12 mouse cellular contexts compared by ENCODE assay signal in genomic region chr8:26845481-26846194, GRCm38 (mm10).
A peak's percentile ranks its signal among the peaks of the same experiment; 100 is the strongest.
DNase-seq lines count a peak whose midpoint lies in the region; ATAC-seq lines count a peak whose summit lies in the region.
"Had no signal": no experiment of that assay in that cellular context is flagged by ENCODE, and none has a peak within 500 bp of the region (broad histone marks: within the 10 kb centered on the region; RNA-seq: fewer than 3 reads in every experiment).

No protein-coding gene starts in this region.

- no peak for DNase-seq in hindbrain, embryonic 10.5 days (ENCODE audit: low spot score)
- DNase-seq in ES-CJ7 (ENCODE audit: low read depth, low spot score) (peak; percentile 31), adipocyte (ENCODE audit: low spot score) (peak; percentile 73)
- DNase-seq in heart, postnatal 14 days: peak; percentile 32 to 58
- no peak for DNase-seq in cerebellum, postnatal 4 days (ENCODE audit: low spot score in 2 of 2)
- DNase-seq in B cell, adult 2 months: no peak
- DNase-seq: lung, adult 2 months; spleen, adult 18-20 months; thymus, postnatal 14 days had no signal

- 0 out of 2 replicates have a peak overlapping the region, but pooled peaks have one; percentile 8 for H3K27ac ChIP-seq in hindbrain, embryonic 10.5 days
- no peak overlapping the region for H3K27ac ChIP-seq in hindbrain, embryonic 12.5 days
- H3K27ac ChIP-seq: forebrain, embryonic 12.5 days; layer of hippocampus, adult 2 months had no signal

- H3K36me3 ChIP-seq in hindbrain, embryonic 10.5 days: no peaks in the 10 kb centered on the region
- no peaks in the 10 kb centered on the region for H3K36me3 ChIP-seq in hindbrain, embryonic 12.5 days
- H3K36me3 ChIP-seq: forebrain, embryonic 12.5 days had no signal

- no peaks in the 10 kb centered on the region for H3K9me3 ChIP-seq in hindbrain, embryonic 10.5 days
- no peaks in the 10 kb centered on the region for H3K9me3 ChIP-seq in hindbrain, embryonic 12.5 days (replicated peaks)
- H3K9me3 ChIP-seq: forebrain, embryonic 12.5 days had no signal

- H3K4me1 ChIP-seq in hindbrain, embryonic 10.5 days (replicated peaks): peaks cover 64% of the 10 kb centered on the region
- H3K4me1 ChIP-seq in hindbrain, embryonic 12.5 days: peaks cover 21% of the 10 kb centered on the region; the same call in 1 of the 2 replicates

- H3K27me3 ChIP-seq in hindbrain, embryonic 10.5 days (ENCODE audit: insufficient read depth, poor library complexity, severe bottlenecking): peaks cover 5% of the 10 kb centered on the region; the same call in 1 of the 2 replicates
- peaks cover 8% of the 10 kb centered on the region; the same call in 1 of the 2 replicates for H3K27me3 ChIP-seq in hindbrain, embryonic 12.5 days

- intact Hi-C loops in heart, postnatal 14 days (cut with DNase I): loop anchor here (5.0 kb wide), 1 partner anchor 132 kb away; the partner anchor contains the start of gene Zfp703

- no peak overlapping the region for H3K4me3 ChIP-seq in hindbrain, embryonic 10.5 days
- no peak overlapping the region for H3K4me3 ChIP-seq in hindbrain, embryonic 12.5 days
- H3K4me3 ChIP-seq: forebrain, embryonic 12.5 days; layer of hippocampus, adult 2 months had no signal

- no peak overlapping the region for H3K4me2 ChIP-seq in hindbrain, embryonic 12.5 days (replicated peaks)
- H3K4me2 ChIP-seq: forebrain, embryonic 12.5 days had no signal

- no peak overlapping the region for H3K9ac ChIP-seq in hindbrain, embryonic 12.5 days
- H3K9ac ChIP-seq: forebrain, embryonic 12.5 days had no signal

- ATAC-seq in hindbrain, embryonic 12.5 days (ENCODE audit: low FRiP score): no peak

- WGBS in hindbrain, embryonic 10.5 days: 74% methylated on average over 11 of the region's 11 CpGs
- WGBS in hindbrain, embryonic 12.5 days: 68% methylated on average over 11 of the region's 11 CpGs

Comparison
In these comparisons a context has a peak if more than half of its experiments do, and no peak if none do; other contexts are left out.
1. DNase-seq: peak in ES-CJ7 (single experiment), adipocyte (single experiment) and heart, postnatal 14 days (2 of 2); none in hindbrain, embryonic 10.5 days (single experiment), cerebellum, postnatal 4 days (0 of 2) and B cell, adult 2 months (0 of 2).